Mouse (Mus musculus): Measurements from ENCODE around the gene Alpl. TPM values are rescaled to one million over a fixed set of nuclear protein-coding genes. Genes with fewer than 3 reads are reported as not detected.

The Alpl gene
- polyA plus RNA-seq, 1 experiment from 2014 or later = 9.7 TPM

DNA sequence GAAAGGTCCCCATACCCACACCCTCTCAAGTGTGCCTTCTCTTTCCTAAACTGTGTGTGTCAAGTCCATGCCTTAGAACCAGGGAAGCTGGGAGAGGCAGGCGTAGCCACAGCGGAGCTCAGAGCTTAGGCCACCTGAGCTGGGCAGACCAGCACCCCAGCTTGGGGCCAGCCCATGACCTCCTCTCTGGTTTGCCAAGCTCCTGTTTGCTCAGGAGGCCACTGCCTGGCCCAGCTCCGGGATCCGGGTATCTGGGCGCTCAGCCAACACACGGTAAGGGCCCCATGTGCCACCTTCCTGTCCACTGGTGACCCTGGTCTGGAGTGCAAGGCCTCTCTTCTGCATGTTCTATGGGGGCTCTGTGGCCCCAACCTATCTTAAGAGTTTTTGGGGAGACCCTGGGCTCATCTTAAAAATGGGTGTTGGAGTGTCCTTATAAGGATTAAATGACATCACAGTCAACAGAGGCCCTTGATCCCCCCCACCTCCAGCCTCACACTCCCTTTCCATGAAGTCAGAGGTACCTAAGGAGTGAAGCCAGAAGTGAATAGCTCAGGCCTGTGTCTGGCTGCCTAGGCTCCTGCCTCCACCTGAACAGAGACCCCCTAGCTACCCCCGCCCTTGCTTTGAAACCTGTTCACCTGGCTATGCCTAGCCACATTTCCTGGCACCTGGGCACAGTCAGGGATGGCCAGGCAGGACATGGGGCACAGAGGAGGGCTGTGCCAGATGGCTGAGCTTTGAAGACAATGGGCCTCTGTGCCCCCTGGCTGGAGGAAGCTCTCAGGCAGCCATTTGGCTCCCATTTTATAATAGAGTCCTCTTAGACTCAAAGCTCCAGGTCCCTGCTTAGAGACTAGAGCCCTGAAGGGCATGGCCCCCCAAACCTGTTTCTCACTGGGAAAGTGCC lies 97.9 kb downstream of the Alpl start:
- Histone ChIP-seq H3K4me2 (no peak overlapping the region), H3K9ac (no peak overlapping the region), H3K4me3 (replicated peaks) (no peak overlapping the region), H3K4me1 (replicated peaks) (peaks cover 13% of the 10 kb centered on the region; the same call in 1 of the 2 replicates), H3K36me3 (replicated peaks) (no peaks in the 10 kb centered on the region), H3K27ac (replicated peaks) (no peak overlapping the region), H3K27me3 (no peaks in the 10 kb centered on the region), H3K9me3 (replicated peaks) (no peaks in the 10 kb centered on the region)
- 64% methylated on average over 7 of the region's 7 CpGs for whole genome bisulfite sequencing (ENCODE audit: insufficient replicate concordance)
- ATAC-seq (ENCODE audit: insufficient read depth) = peak; percentile 57

DNA sequence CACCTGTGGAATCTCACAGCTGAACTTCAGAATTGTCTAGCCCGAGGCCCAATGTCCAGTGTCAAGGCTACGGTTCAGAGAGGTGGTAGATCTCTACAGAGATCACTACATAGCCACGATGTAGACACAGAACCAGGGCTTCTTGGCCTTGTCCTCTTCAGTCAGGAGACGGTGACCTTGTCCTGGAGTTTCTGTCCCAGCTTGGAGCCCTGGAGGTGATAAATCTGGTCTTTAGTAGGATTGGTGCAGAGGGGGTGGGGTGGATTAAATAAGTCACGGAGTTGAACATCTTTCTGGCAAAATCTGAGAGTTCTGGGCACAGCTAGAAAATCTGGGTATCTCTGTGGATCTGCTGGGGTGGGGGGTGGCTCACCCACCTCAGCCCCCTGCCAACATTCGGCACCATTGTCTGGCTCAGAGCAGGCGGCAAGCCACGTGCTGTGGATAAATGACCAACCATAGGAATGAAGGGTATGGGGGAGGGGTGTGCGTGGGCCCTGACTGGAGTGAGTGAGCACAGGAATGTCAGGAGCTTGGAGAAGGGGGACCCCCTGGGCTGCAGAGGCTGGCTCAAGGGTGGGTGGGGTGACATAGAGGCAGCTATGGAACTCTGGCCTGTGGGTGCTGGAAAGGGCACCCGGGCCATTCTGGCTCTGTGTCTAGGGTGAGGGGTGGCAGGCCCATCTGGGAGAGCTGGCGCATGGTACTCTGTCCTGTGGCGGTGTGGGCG lies 98.9 kb downstream of the Alpl start:
- H3K27ac ChIP-seq (replicated peaks) = no peak overlapping the region
- H3K36me3 ChIP-seq (replicated peaks) = no peaks in the 10 kb centered on the region
- H3K4me3 ChIP-seq (replicated peaks) = no peak overlapping the region
- H3K9ac ChIP-seq = no peak overlapping the region
- no peaks in the 10 kb centered on the region for H3K9me3 ChIP-seq (replicated peaks)
- H3K27me3 ChIP-seq = no peaks in the 10 kb centered on the region
- peaks cover 13% of the 10 kb centered on the region; the same call in 1 of the 2 replicates for H3K4me1 ChIP-seq (replicated peaks)
- 60% methylated on average over 13 of the region's 13 CpGs for WGBS (ENCODE audit: insufficient replicate concordance)
- 0 out of 2 replicates have a peak, but pooled peaks have one; percentile 15 for ATAC-seq (ENCODE audit: insufficient read depth)
- no peak overlapping the region for H3K4me2 ChIP-seq

DNA sequence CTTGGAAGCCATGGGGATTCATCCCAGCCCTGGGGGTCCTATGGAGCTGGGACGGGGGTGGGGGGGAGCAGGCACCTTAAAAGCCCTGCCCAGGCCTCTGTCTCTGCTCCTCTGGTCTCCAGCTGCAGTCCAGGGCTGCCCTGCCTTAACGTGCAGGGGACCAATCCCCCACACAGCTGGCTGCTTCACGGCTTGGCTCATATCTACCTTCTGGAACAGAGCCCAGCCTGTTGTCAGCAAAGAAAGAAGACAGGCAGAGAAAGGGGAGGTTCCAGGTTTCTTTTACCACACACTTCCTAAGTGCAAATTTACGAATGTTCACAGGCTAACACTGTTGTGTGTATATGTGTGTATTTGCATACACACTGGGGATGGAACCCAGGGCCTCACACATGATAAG lies 100.3 kb downstream of the Alpl start:
- Histone ChIP-seq H3K4me1 (replicated peaks) (peaks cover 7% of the 10 kb centered on the region; the same call in 1 of the 2 replicates), H3K36me3 (replicated peaks) (no peaks in the 10 kb centered on the region), H3K4me2 (no peak overlapping the region), H3K4me3 (replicated peaks) (no peak overlapping the region), H3K27me3 (no peaks in the 10 kb centered on the region), H3K27ac (replicated peaks) (no peak overlapping the region), H3K9ac (no peak overlapping the region), H3K9me3 (replicated peaks) (no peaks in the 10 kb centered on the region)
- WGBS (ENCODE audit: insufficient replicate concordance) = 30% methylated on average over 4 of the region's 4 CpGs
- ATAC-seq (ENCODE audit: insufficient read depth) = no peak

DNA sequence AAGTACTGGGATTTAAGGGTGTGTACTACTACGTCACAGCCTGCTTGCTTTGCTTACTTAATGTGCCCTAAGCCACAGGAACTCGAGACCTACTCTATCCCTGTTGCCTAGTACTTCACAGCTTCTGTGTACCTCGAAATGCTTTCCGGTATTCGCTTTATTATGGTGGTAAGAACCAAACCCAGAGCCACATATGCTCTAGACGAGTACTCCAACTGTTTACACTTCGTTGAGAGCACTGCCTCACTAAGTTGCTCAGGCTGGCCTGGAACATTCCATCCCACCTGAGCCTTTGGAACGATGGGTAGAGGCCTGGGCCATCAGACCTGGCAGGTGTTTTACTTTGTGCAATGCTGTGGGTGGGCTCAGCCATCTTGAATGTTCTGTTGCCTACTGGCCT lies 100.9 kb downstream of the Alpl start:
- peaks cover 7% of the 10 kb centered on the region; the same call in 1 of the 2 replicates for H3K4me1 ChIP-seq (replicated peaks)
- H3K36me3 ChIP-seq (replicated peaks) = no peaks in the 10 kb centered on the region
- no peaks in the 10 kb centered on the region for H3K27me3 ChIP-seq
- no peak overlapping the region for H3K4me3 ChIP-seq (replicated peaks)
- H3K9me3 ChIP-seq (replicated peaks) = no peaks in the 10 kb centered on the region
- ATAC-seq (ENCODE audit: insufficient read depth) = no peak
- no peak overlapping the region for H3K9ac ChIP-seq
- 53% methylated on average over 8 of the region's 8 CpGs for WGBS (ENCODE audit: insufficient replicate concordance)
- H3K4me2 ChIP-seq = no peak overlapping the region
- H3K27ac ChIP-seq (replicated peaks) = no peak overlapping the region

DNA sequence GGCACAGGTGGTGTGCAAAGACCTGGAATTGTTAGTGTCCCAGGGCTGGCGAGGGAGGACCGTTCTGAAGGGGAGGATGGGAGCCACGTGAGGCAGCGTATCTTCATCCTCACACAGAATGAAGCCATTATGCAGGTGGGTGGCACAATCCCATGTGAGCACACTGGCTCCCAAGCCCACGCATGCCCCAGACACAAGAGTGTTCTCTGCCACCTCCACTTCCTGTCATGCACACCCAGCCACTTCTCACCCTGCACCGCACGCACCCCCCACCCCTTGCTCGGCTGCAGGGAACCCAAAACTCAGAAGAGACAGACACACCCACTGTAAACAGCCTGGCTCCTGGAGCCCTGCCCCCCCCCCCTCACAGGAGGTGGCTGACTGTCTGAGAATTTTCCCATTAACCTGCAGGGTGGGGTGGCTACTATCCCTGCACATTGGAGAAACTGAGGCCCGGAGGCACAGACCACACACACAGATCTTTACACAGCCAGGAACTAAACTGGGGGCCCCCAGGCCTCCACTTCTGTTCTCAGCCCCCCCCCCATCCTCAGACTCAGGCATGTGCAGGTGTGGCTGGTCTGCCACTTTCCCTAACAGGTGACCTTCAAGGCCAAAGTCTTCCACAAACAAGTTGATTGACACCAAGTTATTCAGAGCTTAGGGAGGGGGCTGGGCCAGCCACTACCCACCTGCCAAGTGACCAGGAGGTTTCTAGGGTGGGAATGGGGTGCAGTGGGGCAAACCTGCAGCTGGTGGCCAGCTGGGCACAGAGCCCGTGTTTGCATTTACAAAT lies 103.9 kb downstream of the Alpl start:
- ATAC-seq (ENCODE audit: insufficient read depth) = no peak
- 55% methylated on average over 10 of the region's 10 CpGs for WGBS (ENCODE audit: insufficient replicate concordance)
- Histone ChIP-seq H3K27ac (replicated peaks) (no peak overlapping the region), H3K4me3 (replicated peaks) (no peak overlapping the region), H3K4me2 (no peak overlapping the region), H3K27me3 (peaks cover under 1% of the 10 kb centered on the region), H3K9me3 (replicated peaks) (no peaks in the 10 kb centered on the region), H3K4me1 (replicated peaks) (no peaks in the 10 kb centered on the region), H3K36me3 (replicated peaks) (no peaks in the 10 kb centered on the region), H3K9ac (no peak overlapping the region)

Other genes starting within 250 kb of the Alpl start
- not detected in 2 replicates for gene Ldlrad2, start 221.8 kb downstream of the Alpl start, polyA plus RNA-seq (2015; fragmentation: Nextera tagmentation; extraction: Ambion mirVana)
- 27.1 and 27.5 TPM in 2 replicates for gene Usp48, start 202.6 kb downstream of the Alpl start, polyA plus RNA-seq (2015; fragmentation: Nextera tagmentation; extraction: Ambion mirVana)
- gene Rap1gap, start 131.7 kb downstream of the Alpl start, polyA plus RNA-seq (2015; fragmentation: Nextera tagmentation; extraction: Ambion mirVana) = 2.0 and 3.8 TPM in 2 replicates
- 15.1 and 17.0 TPM in 2 replicates for gene Ece1, start 65.9 kb upstream of the Alpl start, polyA plus RNA-seq (2015; fragmentation: Nextera tagmentation; extraction: Ambion mirVana)
- gene Eif4g3, start 196.6 kb upstream of the Alpl start, polyA plus RNA-seq (2015; fragmentation: Nextera tagmentation; extraction: Ambion mirVana) = 6.3 and 8.5 TPM in 2 replicates

Measured in liver, embryonic 15.5 days (tissue).